ENCODE assay signal across 10 mouse cellular contexts in genomic region chr2:26960756-26961155, GRCm38 (mm10). TPM values are rescaled to one million over a fixed set of nuclear protein-coding genes. Genes with fewer than 3 reads are reported as not detected.
DNase-seq lines count a peak whose midpoint lies in the region; ATAC-seq and TF ChIP-seq lines count a peak whose summit lies in the region.
"Had no signal": no experiment of that assay in that cellular context is flagged by ENCODE, and none has a peak within 500 bp of the region (broad histone marks: within the 10 kb centered on the region; RNA-seq: fewer than 3 reads in every experiment).

No protein-coding gene starts in this region.

- TF ChIP-seq CTCF in thymus, adult 2 months (IDR thresholded peaks at IDR 0.05; ENCODE audit: borderline replicate concordance, control insufficient read depth, extremely low read depth, insufficient read depth, low read length, poor library complexity) = no peak
- peak; percentile 67 for TF ChIP-seq CTCF in stomach, postnatal 0 days (IDR thresholded peaks at IDR 0.05; ENCODE audit: low read depth)

- no peak for TF ChIP-seq POLR2A in thymus, adult 2 months (IDR thresholded peaks at IDR 0.05; ENCODE audit: control insufficient read depth, extremely low read depth, insufficient read depth, low read length, poor library complexity)

- no peaks in the 10 kb centered on the region for H3K27me3 ChIP-seq in kidney, embryonic 15.5 days
- H3K27me3 ChIP-seq in thymus, adult 2 months (ENCODE audit: control insufficient read depth, insufficient read depth, low read length) = no peaks in the 10 kb centered on the region
- no peaks in the 10 kb centered on the region for H3K27me3 ChIP-seq in stomach, postnatal 0 days (ENCODE audit: control insufficient read depth, insufficient read depth, low read length)
- H3K27me3 ChIP-seq: neural tube, embryonic 12.5 days had no signal

- no peak overlapping the region for H3K4me2 ChIP-seq in kidney, embryonic 15.5 days
- no peak overlapping the region for H3K4me2 ChIP-seq in stomach, postnatal 0 days (replicated peaks; ENCODE audit: low read depth)
- H3K4me2 ChIP-seq: neural tube, embryonic 12.5 days had no signal

- ATAC-seq in kidney, embryonic 15.5 days (replicated peaks; ENCODE audit: low FRiP score) = no peak
- ATAC-seq in stomach, postnatal 0 days (ENCODE audit: low FRiP score, low TSS enrichment) = no peak
- ATAC-seq: hindbrain, embryonic 16.5 days had no signal

- peaks cover 34% of the 10 kb centered on the region for H3K4me1 ChIP-seq in kidney, embryonic 15.5 days
- peaks cover 14% of the 10 kb centered on the region for H3K4me1 ChIP-seq in thymus, adult 2 months (replicated peaks; ENCODE audit: control insufficient read depth, insufficient read depth, low read length)
- H3K4me1 ChIP-seq in stomach, postnatal 0 days (replicated peaks; ENCODE audit: control insufficient read depth, insufficient read depth) = no peaks in the 10 kb centered on the region

- H3K4me3 ChIP-seq in kidney, embryonic 15.5 days (replicated peaks) = no peak overlapping the region
- H3K4me3 ChIP-seq in thymus, adult 2 months (ENCODE audit: control insufficient read depth, insufficient read depth, low read length) = no peak overlapping the region
- H3K4me3 ChIP-seq in stomach, postnatal 0 days (ENCODE audit: low read depth, low read length) = no peak overlapping the region
- H3K4me3 ChIP-seq: erythroblast, embryonic 14.5 days; neural tube, embryonic 12.5 days had no signal

- peak; percentile 24 for DNase-seq in kidney, adult 11 months
- DNase-seq in thymus, adult 2 months = peak; percentile 28
- DNase-seq in thymus, postnatal 10 days (ENCODE audit: low spot score in 2 of 2) = no peak
- peak; percentile 35 for DNase-seq in brain, adult 2 months (ENCODE audit: low read depth, low spot score)
- no peak for DNase-seq in stomach, postnatal 0 days (ENCODE audit: low spot score)
- no peak for DNase-seq in urinary bladder, postnatal 25 days (ENCODE audit: low spot score)

- TF ChIP-seq EP300 in stomach, postnatal 0 days (optimal IDR thresholded peaks at IDR 0.05) = no peak

- H3K9ac ChIP-seq in kidney, embryonic 15.5 days = no peak overlapping the region
- H3K9ac ChIP-seq in stomach, postnatal 0 days (ENCODE audit: low read length) = no peak overlapping the region
- H3K9ac ChIP-seq: neural tube, embryonic 12.5 days had no signal

- no peak overlapping the region for H3K27ac ChIP-seq in kidney, embryonic 15.5 days
- H3K27ac ChIP-seq in thymus, adult 2 months (ENCODE audit: control insufficient read depth, insufficient read depth, low read length) = no peak overlapping the region
- H3K27ac ChIP-seq in stomach, postnatal 0 days (replicated peaks) = no peak overlapping the region
- H3K27ac ChIP-seq: neural tube, embryonic 12.5 days had no signal

- 58% methylated on average over 4 of the region's 4 CpGs for WGBS in kidney, embryonic 15.5 days
- WGBS in thymus, adult 2 months = 83% methylated on average over 4 of the region's 4 CpGs
- 67% methylated on average over 4 of the region's 4 CpGs for WGBS in stomach, postnatal 0 days

- H3K9me3 ChIP-seq in kidney, embryonic 15.5 days (replicated peaks) = no peaks in the 10 kb centered on the region
- H3K9me3 ChIP-seq in stomach, postnatal 0 days (ENCODE audit: control insufficient read depth, low read length) = no peaks in the 10 kb centered on the region
- H3K9me3 ChIP-seq: neural tube, embryonic 12.5 days had no signal

- H3K36me3 ChIP-seq in kidney, embryonic 15.5 days = peaks cover 66% of the 10 kb centered on the region
- peaks cover 49% of the 10 kb centered on the region for H3K36me3 ChIP-seq in thymus, adult 2 months (ENCODE audit: control insufficient read depth, insufficient read depth, low read length)
- peaks cover 22% of the 10 kb centered on the region for H3K36me3 ChIP-seq in stomach, postnatal 0 days (ENCODE audit: control insufficient read depth, insufficient read depth, low read length)

RNA-seq across cellular contexts. Expression of gene Rexo4, which starts 3.4 kb away (rescaled TPM):
- polyA plus RNA-seq in kidney, embryonic 15.5 days (2015; fragmentation: Nextera tagmentation; extraction: Ambion mirVana) = 49.7 and 50.1 TPM in 2 replicates
- polyA plus RNA-seq in thymus, adult 2 months (2012; rRNA removed) = 49.7 and 56.2 TPM in 2 replicates
- 21.7 and 23.0 TPM in 2 replicates for polyA plus RNA-seq in stomach, postnatal 0 days (2015; fragmentation: Nextera tagmentation; extraction: Ambion mirVana)

RNA-seq across cellular contexts. Expression of gene Adamts13, which starts 12.5 kb away (rescaled TPM):
- 0.06 and 0.26 TPM in 2 replicates for polyA plus RNA-seq in kidney, embryonic 15.5 days (2015; fragmentation: Nextera tagmentation; extraction: Ambion mirVana)
- polyA plus RNA-seq in thymus, adult 2 months (2012; rRNA removed) = 1.1 and 1.2 TPM in 2 replicates
- polyA plus RNA-seq in stomach, postnatal 0 days (2015; fragmentation: Nextera tagmentation; extraction: Ambion mirVana) = 0.05 and 0.10 TPM in 2 replicates
- polyA plus RNA-seq: erythroblast, embryonic 14.5 days; hindbrain, embryonic 16.5 days; neural tube, embryonic 12.5 days had no signal

RNA-seq across cellular contexts. Expression of gene Stkld1, which starts 26.9 kb away (rescaled TPM):
- 0.08 TPM in 1 of 2 replicates, not detected in the other for polyA plus RNA-seq in kidney, embryonic 15.5 days (2015; fragmentation: Nextera tagmentation; extraction: Ambion mirVana)
- 0.75 and 0.96 TPM in 2 replicates for polyA plus RNA-seq in thymus, adult 2 months (2012; rRNA removed)
- 0.08 TPM in 1 of 2 replicates, not detected in the other for polyA plus RNA-seq in stomach, postnatal 0 days (2015; fragmentation: Nextera tagmentation; extraction: Ambion mirVana)
- polyA plus RNA-seq: neural tube, embryonic 12.5 days had no signal

RNA-seq across cellular contexts. Expression of gene Surf4, which starts 27.0 kb away (rescaled TPM):
- 224 and 227 TPM in 2 replicates for polyA plus RNA-seq in kidney, embryonic 15.5 days (2015; fragmentation: Nextera tagmentation; extraction: Ambion mirVana)
- 410 and 472 TPM in 2 replicates for polyA plus RNA-seq in thymus, adult 2 months (2012; rRNA removed)
- polyA plus RNA-seq in stomach, postnatal 0 days (2015; fragmentation: Nextera tagmentation; extraction: Ambion mirVana) = 175 and 183 TPM in 2 replicates

RNA-seq across cellular contexts. Expression of gene Surf1, which starts 44.4 kb away (rescaled TPM):
- 55.2 and 58.1 TPM in 2 replicates for polyA plus RNA-seq in kidney, embryonic 15.5 days (2015; fragmentation: Nextera tagmentation; extraction: Ambion mirVana)
- polyA plus RNA-seq in thymus, adult 2 months (2012; rRNA removed) = 72.7 and 78.5 TPM in 2 replicates
- polyA plus RNA-seq in stomach, postnatal 0 days (2015; fragmentation: Nextera tagmentation; extraction: Ambion mirVana) = 64.7 and 68.2 TPM in 2 replicates

Comparison
In these comparisons a context has a peak if more than half of its experiments do, and no peak if none do; other contexts are left out.
1. DNase-seq: peak in kidney, adult 11 months (single experiment), thymus, adult 2 months (single experiment) and brain, adult 2 months (single experiment); none in thymus, postnatal 10 days (0 of 2), stomach, postnatal 0 days (single experiment) and urinary bladder, postnatal 25 days (single experiment).